Mouse (Mus musculus) mesoderm, embryonic 11.5 days (tissue): ENCODE data around the gene Defb22.

Experiments used
- DNase-seq: peaks from one replicate; pipeline ENCODE4 v3.0.0-alpha.2; 2012; ENCODE audit warnings: low read depth, low spot score

The Defb22 gene

DNA sequence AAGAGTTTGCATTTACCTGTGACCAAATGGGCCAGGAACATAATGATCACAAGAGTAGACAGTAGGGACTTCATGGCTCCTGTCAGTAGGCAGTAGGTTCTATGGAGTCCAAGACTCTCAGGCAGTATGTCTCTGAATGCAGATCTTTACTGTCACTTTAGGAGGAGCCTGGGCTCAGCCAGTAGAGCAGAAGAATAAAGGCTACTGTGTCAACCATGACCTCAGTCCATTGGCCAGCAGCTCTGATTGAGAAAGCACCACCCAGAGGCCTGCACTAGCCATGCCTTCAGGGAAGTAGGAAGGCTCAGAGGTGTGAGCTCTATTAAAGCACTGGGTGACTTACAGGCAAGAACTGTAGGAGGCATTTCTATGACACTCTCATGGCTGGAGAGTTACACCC, at the start of gene Defb22:
TSS of gene Defb22 (minus strand) at position 101 of the 400 bp plus-strand sequence.
- no peak for DNase-seq

DNA sequence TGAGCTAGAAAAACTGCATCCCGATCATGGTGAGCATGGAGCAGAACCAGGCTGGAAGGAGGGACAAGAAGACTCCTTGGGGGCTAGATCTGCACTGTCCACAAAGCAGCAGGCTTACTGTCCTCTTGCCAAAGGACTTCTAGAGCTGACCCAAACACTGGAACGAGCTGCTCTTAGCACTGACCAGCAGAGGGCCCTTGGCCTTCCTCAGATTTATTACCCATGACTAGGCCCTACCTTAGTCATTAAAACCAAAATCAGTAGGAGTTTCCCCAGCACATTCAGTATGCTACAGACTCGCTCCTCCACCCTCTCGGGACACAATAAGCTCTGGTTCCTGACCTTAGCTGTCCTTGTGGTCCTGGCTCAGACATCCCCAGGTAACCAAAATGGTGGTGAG, 28.0 kb upstream of the Defb22 start, which contains the start of gene Defb28:
TSS of gene Defb28 (plus strand) at position 275 of the 400 bp plus-strand sequence.
- DNase-seq = no peak

DNA sequence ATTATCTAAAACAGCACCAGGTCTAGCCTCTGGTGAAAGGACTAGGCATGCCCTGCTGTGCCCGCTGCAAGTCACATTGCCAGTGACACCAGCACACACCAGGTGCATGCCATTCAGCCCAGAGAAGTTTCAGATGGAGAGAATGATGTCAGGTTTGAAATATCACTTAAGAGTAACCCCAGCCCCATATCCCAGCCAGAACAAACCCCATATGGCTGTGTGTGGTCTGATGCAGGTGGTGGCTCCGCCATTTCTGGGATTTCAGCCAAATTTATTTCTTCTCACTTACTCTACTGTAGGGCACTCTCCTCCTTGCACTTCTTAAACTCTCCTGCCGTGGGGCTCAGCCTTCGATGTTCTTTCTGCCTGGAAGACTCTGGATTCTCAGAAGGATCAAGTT, 26.1 kb upstream of the Defb22 start:
- DNase-seq = no peak

DNA sequence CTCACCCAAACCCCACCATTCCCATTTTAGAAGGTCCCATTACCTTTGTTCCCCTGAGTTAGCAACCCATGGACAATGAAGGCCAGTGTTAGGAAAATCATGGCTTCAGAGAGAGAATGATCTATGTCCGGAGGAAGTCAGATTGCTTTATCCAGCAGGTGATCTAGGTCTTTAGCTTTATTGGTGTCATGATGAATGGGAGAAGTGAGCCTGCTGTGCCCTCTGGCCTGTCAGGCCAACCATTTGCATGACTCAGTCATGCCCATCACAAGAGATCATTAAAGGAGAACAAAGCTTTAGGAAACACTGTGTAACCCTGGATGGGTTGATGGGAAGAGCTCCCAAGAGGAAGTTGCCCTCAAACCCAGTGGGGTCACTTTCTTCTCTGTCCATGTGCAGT, 21.7 kb upstream of the Defb22 start, which contains the start of gene Defb26:
TSS of gene Defb26 (minus strand) at position 101 of the 400 bp plus-strand sequence.
- no peak for DNase-seq

DNA sequence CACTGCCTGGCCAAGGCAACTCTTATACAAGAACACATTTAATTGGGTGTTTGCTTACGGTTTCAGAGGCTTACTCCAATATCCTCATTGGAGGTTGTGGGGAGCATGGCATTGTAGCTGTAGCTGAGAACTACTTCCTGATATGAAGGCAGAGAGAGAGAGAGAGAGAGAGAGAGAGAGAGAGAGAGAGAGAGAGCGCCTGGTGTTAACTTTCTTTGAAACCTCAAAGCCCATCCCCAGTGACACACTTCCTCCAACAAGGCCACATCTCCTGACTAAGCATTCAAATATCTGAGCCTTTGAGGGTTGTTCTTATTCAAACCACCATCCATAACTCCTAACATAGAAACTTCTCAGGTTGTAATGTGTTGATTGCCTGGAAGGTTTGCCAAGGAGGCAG, 14.0 kb upstream of the Defb22 start:
- DNase-seq = no peak

DNA sequence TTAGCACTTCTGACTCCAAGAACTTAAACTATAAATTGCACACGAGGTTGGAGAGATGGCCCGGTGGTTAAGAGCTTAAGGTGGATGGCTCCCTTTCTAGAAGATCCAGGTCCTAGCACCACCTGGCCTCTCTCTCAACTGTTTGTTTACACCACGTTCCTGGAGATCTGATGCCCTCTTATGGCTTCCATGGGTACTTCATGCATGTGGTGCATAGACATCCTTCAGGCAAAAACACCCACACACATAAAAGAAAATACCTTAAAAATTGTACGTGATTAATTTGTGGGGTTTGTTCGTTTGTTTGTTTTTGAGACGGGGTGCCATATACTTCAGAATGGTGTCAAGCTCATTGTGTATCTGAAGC, 10.9 kb upstream of the Defb22 start:
- no peak for DNase-seq

DNA sequence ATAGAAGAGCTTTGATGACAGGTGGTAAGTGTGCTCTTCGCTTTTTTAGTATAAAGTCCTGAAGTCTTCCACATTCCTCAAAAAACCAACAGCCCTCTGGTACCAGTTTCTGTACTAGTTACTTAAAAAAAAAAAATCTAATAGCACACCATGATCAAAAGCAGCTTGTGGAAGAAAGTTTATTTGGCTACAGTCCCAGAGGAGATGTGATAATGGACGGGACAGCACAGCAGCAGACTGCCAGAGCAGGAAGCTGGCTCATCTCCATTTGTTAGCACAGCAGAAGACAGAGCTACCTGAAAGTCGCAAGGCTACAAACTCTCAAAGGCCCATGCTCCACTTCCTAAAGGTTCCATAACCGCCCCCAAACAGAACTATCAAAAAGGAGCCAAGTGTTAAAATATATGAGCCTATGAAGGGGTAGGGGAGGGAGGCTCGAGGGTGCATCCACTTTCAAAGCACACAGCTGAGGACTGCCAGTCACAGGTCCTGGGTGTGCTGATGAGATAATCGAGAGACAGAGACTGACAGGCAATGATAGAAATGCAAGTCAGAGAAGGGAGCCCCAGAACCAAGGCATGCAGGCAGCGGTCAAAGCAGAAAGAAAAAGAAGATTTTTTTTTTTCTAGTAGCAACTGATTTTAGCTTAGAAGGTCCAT, 10.4 kb upstream of the Defb22 start:
- DNase-seq = no peak

DNA sequence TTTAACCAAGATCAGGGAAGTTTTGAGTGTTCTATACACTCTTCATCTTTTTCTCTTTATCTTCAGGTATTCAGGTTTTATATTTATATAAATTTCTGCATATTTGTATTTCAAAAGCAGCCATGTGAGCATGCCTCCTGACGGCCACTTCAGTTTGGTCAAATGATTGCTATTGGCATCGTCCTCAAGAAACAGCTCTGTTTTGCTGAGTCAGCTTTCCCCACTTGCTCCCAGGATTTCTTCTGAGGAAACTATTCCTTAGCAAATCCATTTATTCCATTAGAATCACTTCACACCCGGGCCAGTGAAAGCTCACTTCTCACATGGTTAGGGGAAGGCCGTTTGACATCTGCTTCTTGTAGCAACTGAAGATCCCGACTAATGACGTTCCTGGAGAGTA, 8.1 kb upstream of the Defb22 start:
- no peak for DNase-seq

DNA sequence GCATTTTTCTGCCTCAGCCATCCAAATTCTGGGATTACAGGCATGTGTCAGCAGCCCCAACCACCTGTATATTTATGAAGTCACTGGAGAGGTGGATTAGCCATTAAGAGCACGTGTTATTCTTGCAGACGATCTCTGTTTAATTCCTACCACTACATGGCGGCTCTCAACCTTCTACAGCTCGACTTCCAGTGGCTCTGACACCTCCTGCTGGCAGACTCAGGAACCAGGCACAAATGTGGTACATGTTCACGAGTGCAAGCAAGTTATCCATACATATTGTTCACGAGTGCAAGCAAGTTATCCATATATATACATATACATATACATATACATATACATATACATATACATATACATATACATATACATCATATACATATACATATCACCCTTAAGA, 3.2 kb upstream of the Defb22 start:
- DNase-seq = no peak

DNA sequence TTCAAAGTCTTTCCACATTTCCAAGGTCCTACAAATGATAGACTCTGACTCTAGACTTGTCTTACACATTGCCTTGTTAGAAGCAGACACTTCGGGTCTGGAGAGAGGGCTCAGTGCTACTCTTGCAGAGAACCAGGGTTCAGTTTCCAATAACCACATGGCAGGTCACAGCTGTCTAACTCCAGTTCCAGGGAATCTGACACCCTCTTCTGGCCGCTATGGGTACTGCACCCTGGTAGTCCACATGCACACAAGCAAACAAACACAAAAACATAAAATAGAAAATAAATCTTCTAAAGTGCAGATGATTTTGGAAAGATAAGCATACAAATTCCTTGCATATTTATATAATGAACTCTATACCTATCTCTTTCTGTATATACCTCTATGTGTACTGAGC, 2.9 kb downstream of the Defb22 start:
- peak; percentile 9 for DNase-seq

DNA sequence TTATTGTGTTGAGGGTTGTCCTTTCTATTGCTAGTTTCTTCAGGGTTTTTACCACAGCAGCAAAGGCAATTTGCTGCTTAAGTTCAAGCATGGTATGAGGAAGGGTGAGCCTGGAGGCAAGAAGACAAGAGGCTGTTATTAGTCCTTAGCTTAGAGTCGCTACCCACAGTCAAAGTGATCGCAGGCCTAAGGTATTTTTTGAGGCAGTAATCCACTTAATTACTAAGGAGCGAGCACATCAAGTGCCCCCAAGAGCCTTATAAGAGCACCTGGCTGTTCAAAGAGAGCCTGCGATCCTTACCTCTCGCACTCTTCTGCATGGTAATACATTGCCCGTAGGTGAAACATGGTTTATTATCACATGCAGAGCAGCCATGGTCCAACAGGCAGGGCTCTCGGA, 8.2 kb downstream of the Defb22 start:
- DNase-seq = no peak

DNA sequence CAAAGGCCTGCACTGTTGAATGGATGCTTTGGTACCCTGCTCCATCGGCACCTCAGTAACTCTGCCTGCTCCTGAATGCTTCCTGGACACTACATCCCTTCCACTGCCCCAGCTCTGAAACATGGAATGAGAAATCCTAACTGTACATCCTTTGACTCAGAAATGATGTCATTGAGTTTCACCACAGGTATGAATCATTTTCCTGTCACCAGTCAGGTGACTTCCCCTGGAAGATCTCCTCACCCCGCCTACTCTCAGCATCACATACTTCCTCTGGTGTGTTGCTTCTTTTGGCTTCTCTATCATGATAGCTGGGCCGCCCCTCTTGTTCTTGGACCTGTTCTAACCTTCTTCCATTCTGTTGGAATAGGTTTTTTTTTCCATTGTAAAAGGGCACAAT, 9.1 kb downstream of the Defb22 start:
- no peak for DNase-seq

DNA sequence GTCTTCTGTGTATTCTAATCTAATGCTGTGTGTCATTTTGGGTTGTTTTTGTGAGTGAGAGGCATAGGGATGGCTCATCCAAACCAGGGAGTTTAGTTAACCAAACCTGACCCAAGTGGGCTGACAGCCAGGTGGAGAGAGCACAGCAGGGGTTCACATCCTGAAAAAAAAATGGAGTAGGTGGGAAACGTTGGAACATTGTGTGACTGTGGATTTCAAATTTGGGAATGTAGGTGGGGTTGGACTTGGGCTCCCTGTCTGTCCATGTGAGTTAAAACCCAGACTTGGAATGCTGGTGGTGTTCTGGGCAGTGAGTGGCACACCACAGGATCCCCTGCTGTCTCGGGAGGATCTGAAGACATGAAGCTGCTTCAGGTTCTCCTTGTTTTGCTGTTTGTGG, 13.2 kb downstream of the Defb22 start, which contains the start of gene Defb20:
TSS of gene Defb20 (plus strand) at position 301 of the 400 bp plus-strand sequence.
- no peak for DNase-seq

DNA sequence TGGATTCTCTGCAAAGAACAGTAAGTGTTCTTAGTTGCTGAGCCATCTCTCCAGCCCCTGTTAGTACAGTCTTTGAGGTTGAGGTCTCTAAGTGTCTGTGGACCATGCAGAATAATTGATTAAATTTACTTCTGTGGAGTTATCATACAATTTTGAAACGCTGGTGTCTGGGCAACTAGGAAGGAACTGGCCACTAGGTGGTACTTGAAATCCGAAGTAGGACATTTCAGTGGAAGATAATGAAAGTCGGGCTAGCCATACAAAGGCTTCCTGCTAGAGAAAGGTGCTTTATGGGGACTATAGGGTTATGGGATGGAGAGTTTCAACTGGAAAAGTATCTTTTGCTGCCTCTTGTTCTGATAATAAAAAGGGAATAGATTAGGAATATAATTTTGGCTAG, 17.5 kb downstream of the Defb22 start:
- DNase-seq = no peak

DNA sequence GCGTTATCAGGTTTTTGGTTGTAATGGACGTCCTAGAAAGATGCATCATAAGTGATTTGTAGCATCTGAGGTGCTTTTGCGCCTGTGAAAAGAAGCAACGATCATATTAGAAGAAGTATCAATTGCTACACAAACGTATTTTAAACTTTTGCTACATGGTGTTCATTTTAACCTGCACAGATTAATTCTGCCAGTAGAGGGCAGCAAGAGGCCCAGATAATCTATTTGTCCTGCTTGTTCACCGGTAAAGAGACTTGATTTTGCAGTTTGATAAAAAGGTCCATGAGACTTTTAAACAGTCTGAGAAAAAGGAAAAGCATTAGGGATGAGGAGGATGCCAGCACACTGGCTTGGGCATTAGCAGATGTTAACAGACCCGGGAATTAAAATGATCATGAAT, 19.0 kb downstream of the Defb22 start:
- DNase-seq = peak; percentile 59

DNA sequence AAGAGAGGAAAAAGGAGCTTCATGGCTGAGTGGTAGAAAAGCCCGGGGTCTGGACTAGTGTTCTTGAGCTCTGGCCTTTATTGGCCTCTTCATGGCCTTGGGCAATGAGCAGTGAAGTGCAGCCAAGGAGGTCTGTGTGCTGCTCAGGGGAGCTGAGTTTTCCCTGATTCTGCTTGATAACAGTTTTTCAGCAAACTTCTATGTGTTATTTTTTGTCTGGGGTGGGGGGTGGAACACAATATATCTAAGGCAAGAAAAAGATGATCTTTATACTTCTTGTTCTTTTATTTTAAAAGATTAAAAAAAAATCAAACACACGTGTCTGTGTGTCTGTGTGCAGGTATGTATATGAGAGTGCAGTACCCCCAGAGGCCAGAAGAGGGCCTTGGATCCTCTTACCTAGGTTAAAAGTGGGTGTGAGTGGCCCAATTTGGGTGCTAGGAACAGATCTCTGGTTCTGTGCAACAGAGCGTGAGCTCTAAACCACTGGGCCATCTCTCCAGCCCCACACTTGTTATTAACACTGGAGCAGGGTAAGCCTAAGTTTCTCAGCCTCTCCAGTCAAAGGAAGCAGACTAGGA, 25.3 kb downstream of the Defb22 start, which contains the start of gene Defb23:
TSS of gene Defb23 (minus strand) at position 51 of the 581 bp plus-strand sequence.
- no peak for DNase-seq

DNA sequence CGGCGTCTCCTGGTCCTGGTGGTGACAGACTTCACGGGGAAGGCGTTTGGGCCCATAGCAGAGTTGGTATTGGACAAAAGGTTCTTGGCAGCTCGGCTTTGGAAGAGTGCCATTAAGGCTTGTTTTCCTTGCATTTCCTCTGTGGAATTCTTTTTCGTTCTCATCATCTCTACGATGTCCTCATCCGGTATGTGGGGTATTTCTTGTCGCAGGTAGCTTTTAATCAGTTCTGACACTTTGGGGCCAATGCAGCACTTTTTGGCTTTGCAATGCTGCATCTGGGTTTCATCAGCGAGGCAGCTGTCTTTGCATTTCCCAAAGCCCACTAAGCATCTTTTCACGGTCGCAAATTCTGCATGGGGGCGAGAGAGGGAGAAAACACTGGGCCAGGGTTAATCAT, 30.7 kb downstream of the Defb22 start:
- DNase-seq = no peak

DNA sequence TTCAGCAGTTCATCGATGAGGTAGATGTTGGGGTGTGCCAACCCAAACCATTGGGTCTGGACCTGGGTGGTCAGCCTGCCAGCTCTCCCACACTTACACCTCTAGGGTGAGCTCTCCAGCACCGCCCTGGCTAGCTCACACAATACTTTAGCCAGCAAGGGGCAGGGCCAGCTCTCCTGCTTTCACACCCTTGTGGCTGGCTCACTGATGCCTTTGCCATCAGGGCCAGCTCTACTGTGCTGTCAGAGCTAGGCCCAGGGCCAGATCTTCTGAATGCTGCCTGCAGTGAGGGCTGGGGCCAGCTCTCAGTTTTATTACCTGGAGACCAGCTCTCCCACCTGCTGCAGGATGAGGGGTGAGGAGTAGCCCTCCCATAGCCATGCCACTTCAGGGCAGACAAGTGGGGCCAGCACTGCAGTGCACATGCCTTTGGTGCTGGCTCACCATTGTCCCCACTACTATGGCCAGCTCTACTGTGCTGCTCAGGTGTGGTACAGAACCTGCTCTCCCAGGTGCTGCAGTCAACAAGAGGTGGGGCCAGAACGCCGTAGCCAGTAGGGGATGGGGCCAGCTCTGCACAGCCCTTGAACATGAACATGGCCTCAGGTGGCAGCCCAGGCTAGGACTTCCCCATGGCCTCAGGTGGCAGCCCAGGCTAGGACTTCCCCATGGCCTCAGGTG, 37.7 kb downstream of the Defb22 start:
- no peak for DNase-seq

DNA sequence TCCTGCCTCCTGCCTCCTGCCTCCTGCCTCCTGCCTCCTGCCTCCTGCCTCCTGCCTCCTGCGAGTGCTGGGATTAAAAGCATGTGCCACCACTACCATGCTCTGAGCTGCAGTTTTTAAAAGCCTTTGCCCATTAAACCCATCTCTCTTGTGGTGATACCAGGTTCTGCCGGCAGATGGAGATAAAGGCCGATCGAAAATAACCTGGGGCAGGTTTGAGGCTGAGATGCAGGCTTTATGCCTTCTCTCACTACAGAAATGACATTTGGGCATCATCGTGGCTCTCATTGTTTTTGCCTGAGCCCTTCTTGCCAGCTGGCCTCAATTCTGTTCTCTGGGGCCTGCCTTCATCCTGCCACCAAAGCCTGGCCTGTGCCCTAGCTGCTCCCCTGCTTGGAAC, 39.7 kb downstream of the Defb22 start:
- peak; percentile 70 for DNase-seq

DNA sequence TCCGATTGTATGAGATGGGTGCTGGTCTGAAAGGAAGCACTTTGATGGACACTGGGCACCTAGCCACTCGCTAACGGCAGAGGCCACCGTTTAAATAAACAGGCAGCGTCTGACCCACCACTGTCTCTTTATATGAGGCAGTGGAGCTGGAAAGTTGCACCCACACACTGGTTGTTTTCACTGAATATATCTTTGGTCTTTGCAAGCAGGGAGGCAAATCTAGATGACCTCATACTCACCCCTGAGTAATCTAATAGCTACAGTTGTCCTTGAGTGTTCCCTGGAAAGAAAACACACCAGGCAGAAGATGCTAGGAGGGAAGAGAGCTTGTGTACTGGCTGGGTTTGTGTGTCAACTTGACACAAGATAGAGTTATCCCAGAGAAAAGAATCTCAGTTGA, 42.5 kb downstream of the Defb22 start:
- DNase-seq = no peak

DNA sequence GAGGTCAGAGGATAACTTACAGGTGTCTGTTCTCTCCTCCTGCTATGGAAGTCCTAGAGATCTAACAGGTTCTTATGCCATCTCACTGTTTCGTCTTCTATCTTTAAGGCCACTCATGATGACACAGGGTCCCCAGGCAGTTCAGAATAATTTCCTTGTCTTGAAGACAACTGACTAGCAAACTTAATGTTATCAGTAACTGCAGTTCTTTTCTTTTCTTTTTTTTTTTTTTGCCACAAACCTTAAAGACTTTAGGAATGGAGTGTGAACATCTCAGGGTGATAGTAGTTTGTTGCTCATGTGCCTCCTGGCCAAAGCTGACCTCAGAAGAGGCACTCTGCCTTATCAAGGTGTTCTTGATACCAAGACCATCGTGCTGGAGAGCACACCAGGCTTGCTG, 43.3 kb downstream of the Defb22 start:
- DNase-seq = no peak

DNA sequence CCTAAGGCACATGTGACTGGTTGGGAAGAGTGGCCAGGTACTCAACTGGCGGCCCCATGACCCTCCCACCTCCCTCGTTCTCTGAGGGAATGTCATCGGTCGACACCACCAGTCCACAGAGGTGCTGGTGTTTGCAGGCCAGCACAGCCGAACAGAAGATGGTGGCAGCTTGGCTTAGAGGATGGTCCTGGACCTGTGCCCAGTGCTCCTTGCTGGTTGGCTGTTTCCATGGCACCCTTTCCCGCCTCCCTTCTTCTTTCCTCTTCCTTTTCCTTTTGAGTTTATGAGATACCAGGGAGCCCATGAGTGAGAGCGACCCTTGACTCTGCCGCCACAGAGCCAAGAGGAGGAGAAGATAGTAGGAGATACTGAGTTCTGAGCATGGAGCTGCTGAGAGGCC, 46.7 kb downstream of the Defb22 start:
- no peak for DNase-seq

DNA sequence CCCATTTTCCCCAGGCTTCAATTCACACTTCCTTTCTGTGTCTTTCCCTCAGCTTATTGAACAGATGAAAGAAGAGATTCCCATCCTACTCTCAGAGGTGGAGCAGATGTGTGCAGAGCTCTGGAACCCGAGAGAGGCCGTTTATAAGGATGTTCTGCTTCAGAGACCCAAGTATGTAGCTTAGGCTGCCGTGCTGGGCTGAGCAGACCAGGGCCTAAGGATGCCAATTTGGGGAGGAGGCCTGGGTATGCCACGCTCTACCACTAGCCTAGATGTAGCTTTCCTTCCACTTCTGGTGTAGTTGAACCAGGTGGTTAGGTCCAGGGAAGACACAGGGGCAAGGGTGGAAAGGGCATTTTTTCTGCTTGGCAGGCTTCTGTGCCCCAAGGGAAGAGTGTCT, 47.6 kb downstream of the Defb22 start:
- no peak for DNase-seq
